8 mouse cellular contexts compared by ENCODE assay signal in genomic region chr11:85310713-85311574, GRCm38 (mm10). TPM values are rescaled to one million over a fixed set of nuclear protein-coding genes. Genes with fewer than 3 reads are reported as not detected.
A peak's percentile ranks its signal among the peaks of the same experiment; 100 is the strongest.
DNase-seq lines count a peak whose midpoint lies in the region; ATAC-seq and TF ChIP-seq lines count a peak whose summit lies in the region.

TSS of gene Ppm1d (plus strand) at chr11:85311244.

- peaks cover 8% of the 10 kb centered on the region; the same call in 1 of the 2 replicates for H3K36me3 ChIP-seq in kidney, embryonic 14.5 days (ENCODE audit: control insufficient read depth, insufficient read depth, low read length)
- H3K36me3 ChIP-seq in limb, embryonic 15.5 days = peaks cover 5% of the 10 kb centered on the region; the same call in 1 of the 2 replicates

- peak within 1 kb of the TSS; percentile 76 for H3K4me2 ChIP-seq in kidney, embryonic 14.5 days (replicated peaks; ENCODE audit: low read depth, low read length)
- peak within 1 kb of the TSS; percentile 88 for H3K4me2 ChIP-seq in limb, embryonic 15.5 days

- peaks cover 14% of the 10 kb centered on the region for H3K4me1 ChIP-seq in bone marrow macrophage, adult 2 months (ENCODE audit: control insufficient read depth, insufficient read depth, low read length)
- no peaks in the 10 kb centered on the region; the same call in 1 of the 2 replicates for H3K4me1 ChIP-seq in embryonic fibroblast, embryonic 13.5 days (ENCODE audit: control insufficient read depth, insufficient read depth, low read length)
- peaks cover 11% of the 10 kb centered on the region for H3K4me1 ChIP-seq in kidney, embryonic 14.5 days (ENCODE audit: control insufficient read depth, insufficient read depth, low read length)
- peaks cover 7% of the 10 kb centered on the region for H3K4me1 ChIP-seq in limb, embryonic 15.5 days

- H3K27ac ChIP-seq in bone marrow macrophage, adult 2 months (ENCODE audit: insufficient read depth, low read depth, low read length) = peak within 1 kb of the TSS; percentile 84
- H3K27ac ChIP-seq in embryonic fibroblast, embryonic 13.5 days (ENCODE audit: insufficient read depth, low read length) = peak within 1 kb of the TSS; percentile 91
- H3K27ac ChIP-seq in kidney, embryonic 14.5 days (ENCODE audit: low read depth, low read length) = peak within 1 kb of the TSS; percentile 91
- peak within 1 kb of the TSS; percentile 93 for H3K27ac ChIP-seq in limb, embryonic 15.5 days

- peak within 1 kb of the TSS; percentile 92 for H3K9ac ChIP-seq in kidney, embryonic 14.5 days (ENCODE audit: low read depth, low read length)
- peak within 1 kb of the TSS; percentile 87 for H3K9ac ChIP-seq in limb, embryonic 15.5 days

- no peaks in the 10 kb centered on the region for H3K27me3 ChIP-seq in kidney, embryonic 14.5 days (ENCODE audit: control insufficient read depth, insufficient read depth, low read length)
- H3K27me3 ChIP-seq in limb, embryonic 15.5 days = no peaks in the 10 kb centered on the region

- no peak; the same call in 1 of the 2 replicates for TF ChIP-seq POLR2A in bone marrow macrophage, adult 2 months (IDR thresholded peaks at IDR 0.05; ENCODE audit: borderline replicate concordance, low read depth, low read length)
- TF ChIP-seq POLR2A in embryonic fibroblast, embryonic 13.5 days (IDR thresholded peaks at IDR 0.05; ENCODE audit: low read depth, low read length) = peak; percentile 73

- ATAC-seq in kidney, embryonic 14.5 days (ENCODE audit: low FRiP score, low TSS enrichment) = peak; percentile 95
- ATAC-seq in limb, embryonic 15.5 days (ENCODE audit: insufficient number of reproducible peaks, low FRiP score, low TSS enrichment, low read depth) = peak; percentile 96

- H3K4me3 ChIP-seq in bone marrow macrophage, adult 2 months (ENCODE audit: insufficient read depth, low read length) = peak within 1 kb of the TSS; percentile 88
- H3K4me3 ChIP-seq in embryonic fibroblast, embryonic 13.5 days (ENCODE audit: insufficient read depth, low read length) = peak within 1 kb of the TSS; percentile 74
- peak within 1 kb of the TSS; percentile 92 for H3K4me3 ChIP-seq in kidney, embryonic 14.5 days (ENCODE audit: low read length)
- peak within 1 kb of the TSS; percentile 96 for H3K4me3 ChIP-seq in limb, embryonic 15.5 days

- no peak for TF ChIP-seq CTCF in bone marrow macrophage, adult 2 months (IDR thresholded peaks at IDR 0.05; ENCODE audit: low read depth, low read length)
- TF ChIP-seq CTCF in embryonic fibroblast, embryonic 13.5 days (IDR thresholded peaks at IDR 0.05; ENCODE audit: borderline replicate concordance, insufficient read depth, low read length) = no peak

- under 1% methylated on average over 70 of the region's 78 CpGs for WGBS in kidney, embryonic 14.5 days
- WGBS in limb, embryonic 15.5 days = under 1% methylated on average over 74 of the region's 78 CpGs

- H3K9me3 ChIP-seq in kidney, embryonic 14.5 days (ENCODE audit: control insufficient read depth, low read length) = no peaks in the 10 kb centered on the region
- H3K9me3 ChIP-seq in limb, embryonic 15.5 days = no peaks in the 10 kb centered on the region

- peak; percentile 100 for DNase-seq in A20 (ENCODE audit: low read depth, low spot score)
- peak; percentile 95 to 96 for DNase-seq in heart, adult 9 months (ENCODE audit: low spot score in 2 of 2)
- peak; percentile 88 to 92 for DNase-seq in monocyte, adult 2 months (ENCODE audit: low read depth in 1 of 2, low spot score in 2 of 2)
- peak; percentile 96 to 98 for DNase-seq in spleen, postnatal 36 days (ENCODE audit: low spot score in 2 of 2)

RNA-seq across cellular contexts. Expression of gene Ppm1d, which starts in this region (rescaled TPM):
- polyA plus RNA-seq in bone marrow macrophage, adult 2 months (2012; ENCODE audit: insufficient read depth, insufficient read length, missing spikeins) = 12.2 and 14.0 TPM in 2 replicates
- polyA plus RNA-seq in embryonic fibroblast, embryonic 13.5 days (2011; ENCODE audit: insufficient read length, low read depth, missing spikeins) = 9.4 and 9.5 TPM in 2 replicates
- polyA plus RNA-seq in kidney, embryonic 14.5 days (2014; fragmentation: Nextera tagmentation; extraction: Ambion mirVana) = 18.0 and 22.1 TPM in 2 replicates
- 13.3 and 15.4 TPM in 2 replicates for polyA plus RNA-seq in limb, embryonic 15.5 days (2015; fragmentation: Nextera tagmentation; extraction: Ambion mirVana)

Comparison
In these comparisons a context has a peak if more than half of its experiments do, and no peak if none do; other contexts are left out.
1. Peak in every context shown above with its lines: DNase-seq, ATAC-seq, H3K4me3 ChIP-seq and H3K27ac ChIP-seq.